Mouse (Mus musculus): Measurements from ENCODE around the gene Borcs5.

DNA sequence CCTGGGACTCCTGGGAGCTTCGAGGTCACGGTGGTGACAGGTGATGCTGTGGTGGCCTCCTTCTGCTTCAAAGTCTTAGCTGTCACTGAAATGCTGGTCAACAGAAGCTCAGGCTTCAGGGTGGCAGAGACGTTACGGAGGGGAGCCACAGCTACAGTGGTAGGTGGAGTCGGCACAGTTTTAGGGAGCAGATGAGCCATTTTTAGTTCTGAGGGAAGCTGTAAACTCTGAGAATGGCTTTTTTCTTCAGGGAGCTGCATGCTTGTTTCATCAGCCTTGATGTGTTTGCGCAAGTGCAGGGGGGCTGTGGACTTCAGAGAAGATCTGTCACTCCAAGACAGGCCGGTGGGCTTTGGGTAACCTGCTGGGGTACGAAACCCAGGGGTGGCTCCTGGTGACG, 28.9 kb upstream of the Borcs5 start:
- TF ChIP-seq CTCF (IDR thresholded peaks at IDR 0.05; ENCODE audit: low read depth, low read length) (no peak), TAL1 (conservative IDR thresholded peaks at IDR 0.05; ENCODE audit: low read depth, low read length) (no peak), POLR2AphosphoS5 (IDR thresholded peaks at IDR 0.05; ENCODE audit: insufficient replicate concordance, low read depth, low read length) (no peak), GATA1 (IDR thresholded peaks at IDR 0.05; ENCODE audit: borderline replicate concordance, low read length) (no peak), GATA2 (IDR thresholded peaks at IDR 0.05; ENCODE audit: borderline replicate concordance, low read depth, low read length) (no peak)

Data from G1E (cell line).